Mouse (Mus musculus) cortical plate, adult 2 months (tissue): Measurements from ENCODE around the gene Nrg3.

ENCODE experiments used
- CTCF ChIP-seq: fragments of 200-500 bp; IDR thresholded peaks from 2 replicates; pipeline ENCODE4 v1.5.1; 2011; ENCODE audit warnings: mild to moderate bottlenecking, control low read depth, low read length; ENCODE audit not compliant: insufficient read depth; ENCODE audit errors: extremely low read depth
- POLR2A ChIP-seq: fragments of 200-500 bp; IDR thresholded peaks from 2 replicates; pipeline ENCODE4 v1.6.1; 2011; ENCODE audit warnings: mild to moderate bottlenecking, low read length, control low read depth; ENCODE audit not compliant: insufficient read depth; ENCODE audit errors: extremely low read depth

- TF ChIP-seq CTCF, result no peak
- TF ChIP-seq POLR2A, result no peak
Observed at GRCm38 (mm10) chr14:38616969-38617368, 855.9 kb downstream of the Nrg3 start.
